ENCODE assay signal across 14 mouse cellular contexts in genomic region chr8:115616871-115617605, GRCm38 (mm10).
DNase-seq lines count a peak whose midpoint lies in the region; ATAC-seq and TF ChIP-seq lines count a peak whose summit lies in the region.
"Had no signal": no experiment of that assay in that cellular context is flagged by ENCODE, and none has a peak within 500 bp of the region (broad histone marks: within the 10 kb centered on the region; RNA-seq: fewer than 3 reads in every experiment).

No protein-coding gene starts in this region.

- no peak overlapping the region for H3K27ac ChIP-seq in hindbrain, embryonic 16.5 days (ENCODE audit: low read depth, low read length)
- no peak overlapping the region for H3K27ac ChIP-seq in hindbrain, embryonic 10.5 days
- H3K27ac ChIP-seq in lung, postnatal 0 days (ENCODE audit: low read length), result no peak overlapping the region
- H3K27ac ChIP-seq: limb, embryonic 13.5 days had no signal

- WGBS in hindbrain, embryonic 16.5 days, result 84% methylated on average over 9 of the region's 9 CpGs
- WGBS in hindbrain, embryonic 10.5 days, result 86% methylated on average over 9 of the region's 9 CpGs
- 76% methylated on average over 9 of the region's 9 CpGs for WGBS in lung, postnatal 0 days

- no peak overlapping the region for H3K4me2 ChIP-seq in hindbrain, embryonic 16.5 days (ENCODE audit: low read length)
- no peak overlapping the region for H3K4me2 ChIP-seq in lung, postnatal 0 days (replicated peaks; ENCODE audit: low read depth, low read length)
- H3K4me2 ChIP-seq: heart, embryonic 12.5 days; limb, embryonic 13.5 days had no signal

- H3K9me3 ChIP-seq in hindbrain, embryonic 16.5 days (ENCODE audit: control insufficient read depth, low read length), result no peaks in the 10 kb centered on the region
- H3K9me3 ChIP-seq in hindbrain, embryonic 10.5 days, result no peaks in the 10 kb centered on the region
- no peaks in the 10 kb centered on the region for H3K9me3 ChIP-seq in lung, postnatal 0 days (ENCODE audit: low read length)
- H3K9me3 ChIP-seq: heart, embryonic 12.5 days; limb, embryonic 13.5 days had no signal

- H3K27me3 ChIP-seq in hindbrain, embryonic 16.5 days (replicated peaks; ENCODE audit: control insufficient read depth, insufficient read depth, low read length), result no peaks in the 10 kb centered on the region
- no peaks in the 10 kb centered on the region for H3K27me3 ChIP-seq in hindbrain, embryonic 10.5 days (ENCODE audit: insufficient read depth, poor library complexity, severe bottlenecking)
- no peaks in the 10 kb centered on the region for H3K27me3 ChIP-seq in lung, postnatal 0 days (replicated peaks; ENCODE audit: insufficient read depth, low read length)
- H3K27me3 ChIP-seq: heart, embryonic 12.5 days; limb, embryonic 13.5 days; Patski had no signal

- no peak for TF ChIP-seq CTCF in lung, postnatal 0 days (IDR thresholded peaks at IDR 0.05)

- no peaks in the 10 kb centered on the region for H3K4me1 ChIP-seq in hindbrain, embryonic 16.5 days (ENCODE audit: control insufficient read depth, insufficient read depth, low read depth, low read length)
- no peaks in the 10 kb centered on the region for H3K4me1 ChIP-seq in hindbrain, embryonic 10.5 days (replicated peaks)
- H3K4me1 ChIP-seq in lung, postnatal 0 days (ENCODE audit: insufficient read depth, low read depth, low read length), result no peaks in the 10 kb centered on the region
- H3K4me1 ChIP-seq: heart, embryonic 12.5 days; limb, embryonic 13.5 days had no signal

- no peak for TF ChIP-seq EP300 in lung, postnatal 0 days (IDR thresholded peaks at IDR 0.05)

- no peak for DNase-seq in hindbrain, embryonic 10.5 days (ENCODE audit: low spot score)
- DNase-seq in 3134 (ENCODE audit: extremely low read depth, insufficient read length, low spot score), result peak; percentile 7
- DNase-seq in brain, adult 2 months (ENCODE audit: low read depth, low spot score), result peak; percentile 91
- DNase-seq in cerebellum, postnatal 14 days, result peak; percentile 83 to 89
- no peak for DNase-seq in retina, embryonic 14.5 days (ENCODE audit: low spot score)
- no peak for DNase-seq in spleen, adult 12 weeks (ENCODE audit: low spot score)
- no peak for DNase-seq in lung, postnatal 0 days (ENCODE audit: low spot score)
- DNase-seq: lung, adult 18-20 months had no signal

- no peaks in the 10 kb centered on the region for H3K36me3 ChIP-seq in hindbrain, embryonic 16.5 days (ENCODE audit: control insufficient read depth, insufficient read depth, low read length)
- H3K36me3 ChIP-seq in hindbrain, embryonic 10.5 days, result no peaks in the 10 kb centered on the region
- H3K36me3 ChIP-seq in lung, postnatal 0 days (ENCODE audit: insufficient read depth, low read length), result no peaks in the 10 kb centered on the region
- H3K36me3 ChIP-seq: heart, embryonic 12.5 days; limb, embryonic 13.5 days had no signal

- no peak overlapping the region for H3K9ac ChIP-seq in hindbrain, embryonic 16.5 days (ENCODE audit: low read depth, low read length)
- no peak overlapping the region for H3K9ac ChIP-seq in lung, postnatal 0 days (replicated peaks; ENCODE audit: low read depth)
- H3K9ac ChIP-seq: heart, embryonic 12.5 days; limb, embryonic 13.5 days had no signal

- peak; percentile 75; the same call in 1 of the 2 replicates for ATAC-seq in hindbrain, embryonic 16.5 days
- no peak for ATAC-seq in lung, postnatal 0 days
- ATAC-seq: Patski had no signal

- no peak overlapping the region for H3K4me3 ChIP-seq in hindbrain, embryonic 16.5 days (ENCODE audit: low read length)
- no peak overlapping the region for H3K4me3 ChIP-seq in hindbrain, embryonic 10.5 days
- H3K4me3 ChIP-seq in lung, postnatal 0 days (ENCODE audit: low read depth, low read length), result no peak overlapping the region
- H3K4me3 ChIP-seq: erythroblast, embryonic 14.5 days; heart, embryonic 12.5 days; limb, embryonic 13.5 days; myocyte had no signal

Comparison
In these comparisons a context has a peak if more than half of its experiments do, and no peak if none do; other contexts are left out.
1. DNase-seq: peak in 3134 (single experiment), brain, adult 2 months (single experiment) and cerebellum, postnatal 14 days (2 of 2); none in hindbrain, embryonic 10.5 days (single experiment), retina, embryonic 14.5 days (single experiment), spleen, adult 12 weeks (single experiment) and lung, postnatal 0 days (single experiment).